Mouse (Mus musculus) liver, adult 2 months (tissue): Measurements from ENCODE around the gene C1qb. TPM values are rescaled to one million over a fixed set of nuclear protein-coding genes. Genes with fewer than 3 reads are reported as not detected.

Source experiments
- DNase-seq: peaks from one replicate; pipeline ENCODE4 v3.0.0-alpha.2; 2011; ENCODE audit warnings: low read depth, low spot score; ENCODE audit errors: extremely low read depth
- H3K27ac ChIP-seq: fragments of 200-500 bp; replicated peaks from 2 replicates; pipeline ENCODE4 v1.5.1; 2012; ENCODE audit warnings: low read depth, mild to moderate bottlenecking, control low read depth, inconsistent platforms, low read length; ENCODE audit not compliant: insufficient read depth
- H3K27me3 ChIP-seq: fragments of 200-500 bp; 2 replicates; pipeline ENCODE4 v1.6.1; 2012; ENCODE audit warnings: mild to moderate bottlenecking, moderate library complexity, low read length, inconsistent platforms; ENCODE audit not compliant: control insufficient read depth, insufficient read depth
- H3K36me3 ChIP-seq: fragments of 200-500 bp; 2 replicates; pipeline ENCODE4 v1.6.1; 2012; ENCODE audit warnings: low read length, inconsistent platforms; ENCODE audit not compliant: control insufficient read depth, insufficient read depth
- H3K4me1 ChIP-seq: fragments of 200-500 bp; 2 replicates; pipeline ENCODE4 v1.6.1; 2011; ENCODE audit warnings: low read length; ENCODE audit not compliant: control insufficient read depth, insufficient read depth
- H3K4me3 ChIP-seq: fragments of 200-500 bp; 2 replicates; pipeline ENCODE4 v1.5.1; 2011; ENCODE audit warnings: low read depth, mild to moderate bottlenecking, control low read depth, low read length, moderate library complexity; ENCODE audit not compliant: insufficient read depth
- H3K79me2 ChIP-seq: fragments of 200-500 bp; 2 replicates; pipeline ENCODE4 v1.6.1; 2012; ENCODE audit warnings: inconsistent platforms, mild to moderate bottlenecking, low read length, moderate library complexity; ENCODE audit not compliant: control insufficient read depth, insufficient read depth
- H3K9ac ChIP-seq: fragments of 200-500 bp; 2 replicates; pipeline ENCODE4 v1.6.1; 2012; ENCODE audit warnings: low read depth, mild to moderate bottlenecking, control low read depth, inconsistent platforms, low read length
- CTCF ChIP-seq: fragments of 200-500 bp; IDR thresholded peaks from 2 replicates; pipeline ENCODE4 v1.5.1; 2011; ENCODE audit warnings: low read depth, low read length, control low read depth
- POLR2A ChIP-seq: fragments of 200-500 bp; IDR thresholded peaks from 2 replicates; pipeline ENCODE4 v1.6.1; 2011; ENCODE audit warnings: low read length, control low read depth; ENCODE audit not compliant: insufficient read depth; ENCODE audit errors: extremely low read depth
- WGBS: fragments of 180-500 bp; shearing (Covaris S2); methylation state at CpG from one replicate; pipeline ENCODE4 v1.1.7; 2018; 5-methylcytosine and 5-hydroxymethylcytosine counted together
- polyA plus RNA-seq: library from polyadenylated mRNA; depleted of rRNA; stranded (reverse); fragments of >200 nt; gene quantifications from 2 replicates; pipeline ENCODE4 v1.2.3, GENCODE M21; 2012
- total RNA-seq: library from RNA; depleted of rRNA; stranded (reverse); fragments of >200 nt; gene quantifications from 2 replicates; pipeline ENCODE4 v1.2.3, GENCODE M21; 2014

Gene C1qb
- total and polyA plus RNA-seq, 2 experiments = 68.4 to 88.8 TPM

- no peak for TF ChIP-seq POLR2A
- no peak for TF ChIP-seq CTCF
- H3K79me2 ChIP-seq = no peaks in the 10 kb centered on the region
- H3K27me3 ChIP-seq = no peaks in the 10 kb centered on the region
- WGBS = 41% methylated on average over 9 of the region's 9 CpGs
- H3K4me3 ChIP-seq = peak overlapping the region; percentile 40
- DNase-seq = no peak
- peak overlapping the region; percentile 46 for H3K27ac ChIP-seq
- H3K4me1 ChIP-seq = no peaks in the 10 kb centered on the region
- H3K9ac ChIP-seq = peak overlapping the region; percentile 35; the same call in 1 of the 2 replicates
- H3K36me3 ChIP-seq = no peaks in the 10 kb centered on the region
Measured at GRCm38 (mm10) chr4:136898084-136898598, 12.2 kb upstream of the C1qb start.

- peak overlapping the region; percentile 4 for H3K4me3 ChIP-seq
- H3K27ac ChIP-seq = no peak overlapping the region
- no peak overlapping the region for H3K9ac ChIP-seq
- no peaks in the 10 kb centered on the region for H3K27me3 ChIP-seq
- TF ChIP-seq CTCF (no peak), POLR2A (no peak)
- H3K79me2 ChIP-seq = no peaks in the 10 kb centered on the region
- DNase-seq = no peak
- WGBS = 32% methylated on average over 10 of the region's 10 CpGs
- H3K4me1 ChIP-seq = no peaks in the 10 kb centered on the region
- no peaks in the 10 kb centered on the region for H3K36me3 ChIP-seq
Measured at GRCm38 (mm10) chr4:136896461-136896860, 10.5 kb upstream of the C1qb start.

- H3K79me2 ChIP-seq = no peaks in the 10 kb centered on the region
- TF ChIP-seq POLR2A (no peak), CTCF (no peak)
- no peaks in the 10 kb centered on the region for H3K36me3 ChIP-seq
- WGBS = 21% methylated on average over 15 of the region's 15 CpGs
- no peak for DNase-seq
- H3K27ac ChIP-seq = no peak overlapping the region
- H3K4me1 ChIP-seq = no peaks in the 10 kb centered on the region
- peak overlapping the region; percentile 34 for H3K4me3 ChIP-seq
- no peak overlapping the region for H3K9ac ChIP-seq
- H3K27me3 ChIP-seq = no peaks in the 10 kb centered on the region
Measured at GRCm38 (mm10) chr4:136895861-136896260, 9.9 kb upstream of the C1qb start.

- no peaks in the 10 kb centered on the region for H3K4me1 ChIP-seq
- DNase-seq = peak; percentile 8
- TF ChIP-seq POLR2A (no peak), CTCF (no peak)
- no peak overlapping the region for H3K9ac ChIP-seq
- H3K36me3 ChIP-seq = no peaks in the 10 kb centered on the region
- 72% methylated on average over 4 of the region's 4 CpGs for WGBS
- H3K27ac ChIP-seq = no peak overlapping the region
- no peak overlapping the region for H3K4me3 ChIP-seq
- H3K79me2 ChIP-seq = no peaks in the 10 kb centered on the region
- no peaks in the 10 kb centered on the region for H3K27me3 ChIP-seq
Measured at GRCm38 (mm10) chr4:136894821-136895220, 8.8 kb upstream of the C1qb start.

- H3K4me1 ChIP-seq = no peaks in the 10 kb centered on the region
- no peak for DNase-seq
- H3K27ac ChIP-seq = no peak overlapping the region
- H3K36me3 ChIP-seq = no peaks in the 10 kb centered on the region
- H3K27me3 ChIP-seq = no peaks in the 10 kb centered on the region
- H3K4me3 ChIP-seq = no peak overlapping the region
- WGBS = 5% methylated on average over 9 of the region's 9 CpGs
- TF ChIP-seq CTCF (peak; percentile 72), POLR2A (no peak)
- H3K9ac ChIP-seq = no peak overlapping the region
- no peaks in the 10 kb centered on the region for H3K79me2 ChIP-seq
Measured at GRCm38 (mm10) chr4:136893691-136894543, 7.9 kb upstream of the C1qb start.

- H3K79me2 ChIP-seq = no peaks in the 10 kb centered on the region
- no peaks in the 10 kb centered on the region for H3K36me3 ChIP-seq
- H3K9ac ChIP-seq = peak within 1 kb of the TSS; percentile 65
- DNase-seq = peak; percentile 49
- H3K4me3 ChIP-seq = peak within 1 kb of the TSS; percentile 60
- TF ChIP-seq CTCF = no peak
- no peak for TF ChIP-seq POLR2A
- H3K4me1 ChIP-seq = no peaks in the 10 kb centered on the region
- peak within 1 kb of the TSS; percentile 46 for H3K27ac ChIP-seq
- WGBS = 60% methylated on average over 5 of the region's 5 CpGs
- no peaks in the 10 kb centered on the region for H3K27me3 ChIP-seq
Measured at GRCm38 (mm10) chr4:136892811-136893210, 6.8 kb upstream of the C1qb start, which contains the start of gene C1qc. TSS of gene C1qc (minus strand) at chr4:136893065.
